Mouse (Mus musculus) thymus, adult 2 months (tissue): ENCODE measurements at regions not wholly inside any gene's neighbourhood (a gene's known extent, or its start where the extent isn't known, plus 50 kb on each side); places are given as distances from the start of the nearest gene placed in this dataset.

Source experiments
- DNase-seq: peaks from one replicate; pipeline ENCODE4 v3.0.0; 2021
- H3K27ac ChIP-seq: fragments of 200-500 bp; 2 replicates; pipeline ENCODE4 v1.5.1; 2012; ENCODE audit warnings: low read length, control low read depth; ENCODE audit not compliant: control insufficient read depth, insufficient read depth
- H3K27me3 ChIP-seq: fragments of 200-500 bp; 2 replicates; pipeline ENCODE4 v1.6.1; 2012; ENCODE audit warnings: mild to moderate bottlenecking, low read length, moderate library complexity, mixed read lengths; ENCODE audit not compliant: control insufficient read depth, insufficient read depth
- H3K36me3 ChIP-seq: fragments of 200-500 bp; 2 replicates; pipeline ENCODE4 v1.6.1; 2012; ENCODE audit warnings: mild to moderate bottlenecking, low read length, moderate library complexity; ENCODE audit not compliant: control insufficient read depth, insufficient read depth
- H3K4me1 ChIP-seq: fragments of 200-500 bp; replicated peaks from 2 replicates; pipeline ENCODE4 v1.6.1; 2012; ENCODE audit warnings: low read length; ENCODE audit not compliant: control insufficient read depth, insufficient read depth
- H3K4me3 ChIP-seq: fragments of 200-500 bp; 2 replicates; pipeline ENCODE4 v1.5.1; 2012; ENCODE audit warnings: mild to moderate bottlenecking, low read length, control low read depth, moderate library complexity; ENCODE audit not compliant: control insufficient read depth, insufficient read depth
- CTCF ChIP-seq: fragments of 200-500 bp; IDR thresholded peaks from 2 replicates; pipeline ENCODE4 v1.5.1; 2012; ENCODE audit warnings: mild to moderate bottlenecking, control low read depth, low read length, moderate library complexity, borderline replicate concordance; ENCODE audit not compliant: control insufficient read depth, poor library complexity, insufficient read depth; ENCODE audit errors: extremely low read depth
- POLR2A ChIP-seq: fragments of 200-500 bp; IDR thresholded peaks from 2 replicates; pipeline ENCODE4 v1.6.1; 2012; ENCODE audit warnings: mild to moderate bottlenecking, low read length, control low read depth, moderate library complexity; ENCODE audit not compliant: control insufficient read depth, poor library complexity, insufficient read depth; ENCODE audit errors: extremely low read depth
- WGBS: fragments of 180-500 bp; shearing (Covaris S2); methylation state at CpG from one replicate; pipeline ENCODE4 v1.1.7; 2018; 5-methylcytosine and 5-hydroxymethylcytosine counted together

DNA sequence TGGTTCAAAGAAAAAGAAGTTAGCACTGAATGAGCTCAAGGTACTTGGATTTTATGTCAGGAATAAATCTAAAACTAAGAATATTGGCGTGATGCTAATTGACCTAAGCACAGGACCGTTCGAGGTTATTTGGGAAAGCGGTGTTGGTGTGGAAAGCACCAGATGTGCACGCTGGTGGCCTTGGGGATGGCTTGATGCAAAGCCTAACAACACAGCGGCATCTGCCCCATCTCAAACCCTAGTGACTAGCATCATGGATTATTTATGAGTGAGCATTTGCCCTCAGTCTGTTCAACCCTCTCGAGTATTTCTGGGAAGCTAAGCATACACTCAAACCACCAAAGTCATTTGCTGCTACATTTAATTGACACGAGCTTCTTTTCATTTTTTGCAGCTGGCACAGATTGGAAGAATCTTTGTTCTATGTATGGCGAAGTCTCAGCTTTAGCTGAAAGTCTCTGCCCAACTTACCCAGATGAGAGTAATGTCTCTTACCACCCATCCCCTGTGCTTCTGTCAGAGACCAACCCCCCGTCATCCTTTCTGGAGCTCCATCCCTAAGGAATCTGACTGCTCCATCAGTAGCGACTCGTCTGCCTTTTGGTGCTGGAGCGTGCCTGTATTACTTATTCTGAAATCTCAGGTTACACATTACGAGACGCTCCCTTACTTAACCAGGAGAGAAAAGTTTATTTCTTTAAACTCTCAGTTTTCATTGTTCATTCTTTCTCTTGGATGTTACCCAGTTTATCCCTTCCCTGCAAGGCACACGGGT lies 257.8 kb upstream of the Gm12728 start:
- no peaks in the 10 kb centered on the region for H3K27me3 ChIP-seq
- no peaks in the 10 kb centered on the region for H3K36me3 ChIP-seq
- H3K4me1 ChIP-seq = no peaks in the 10 kb centered on the region
- H3K4me3 ChIP-seq = no peak overlapping the region
- WGBS = 90% methylated on average over 16 of the region's 16 CpGs
- no peak for DNase-seq
- no peak overlapping the region for H3K27ac ChIP-seq
- no peak for TF ChIP-seq POLR2A

DNA sequence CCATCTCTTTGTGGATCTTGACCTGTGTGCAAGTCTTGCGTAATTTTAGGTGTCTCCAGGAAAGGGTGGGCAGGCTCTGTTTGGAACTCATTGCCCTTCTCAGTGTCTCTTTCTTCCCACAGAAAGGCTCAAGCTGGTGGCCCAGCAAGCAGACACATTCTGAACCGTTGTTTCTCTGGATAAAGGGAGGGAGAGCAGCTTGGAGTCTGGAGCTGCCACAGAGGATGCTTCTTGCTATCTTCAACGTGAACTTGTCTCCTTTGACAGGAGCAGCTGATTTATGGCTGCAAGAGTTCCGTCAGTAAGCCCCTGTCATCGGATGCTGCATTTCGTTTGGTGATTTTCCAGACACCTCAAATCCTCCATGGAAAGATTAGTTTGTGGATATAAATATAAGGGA lies 254.2 kb upstream of the Gm12728 start:
- Histone ChIP-seq H3K36me3 (no peaks in the 10 kb centered on the region), H3K4me3 (no peak overlapping the region), H3K4me1 (no peaks in the 10 kb centered on the region), H3K27me3 (no peaks in the 10 kb centered on the region), H3K27ac (no peak overlapping the region)
- no peak for TF ChIP-seq CTCF
- no peak for TF ChIP-seq POLR2A
- DNase-seq = no peak
- WGBS = 81% methylated on average over 6 of the region's 6 CpGs

DNA sequence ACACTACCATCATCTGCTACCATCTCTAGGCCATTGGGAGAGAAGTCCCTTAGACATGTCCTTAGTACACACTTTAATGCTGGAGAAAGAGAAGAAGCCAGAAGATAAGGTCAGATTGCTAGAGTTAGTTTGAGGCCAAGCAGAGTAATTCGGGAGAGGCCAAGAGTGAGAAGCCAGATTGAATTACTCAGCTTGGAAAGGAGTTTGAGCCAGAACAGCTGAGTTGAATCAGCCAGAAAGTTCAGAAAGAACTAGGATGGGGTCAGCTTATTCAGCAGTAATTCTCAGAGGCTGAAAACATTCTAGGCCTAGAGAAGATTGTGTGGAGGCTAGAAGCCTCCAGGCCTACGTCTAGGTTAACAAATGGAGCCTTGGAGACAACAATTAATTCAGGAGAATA lies 244.2 kb upstream of the Gm12728 start:
- Histone ChIP-seq H3K36me3 (no peaks in the 10 kb centered on the region), H3K4me1 (no peaks in the 10 kb centered on the region), H3K4me3 (no peak overlapping the region), H3K27ac (no peak overlapping the region), H3K27me3 (no peaks in the 10 kb centered on the region)
- TF ChIP-seq CTCF (no peak), POLR2A (no peak)
- WGBS = 95% methylated on average over 2 of the region's 2 CpGs
- DNase-seq = no peak

DNA sequence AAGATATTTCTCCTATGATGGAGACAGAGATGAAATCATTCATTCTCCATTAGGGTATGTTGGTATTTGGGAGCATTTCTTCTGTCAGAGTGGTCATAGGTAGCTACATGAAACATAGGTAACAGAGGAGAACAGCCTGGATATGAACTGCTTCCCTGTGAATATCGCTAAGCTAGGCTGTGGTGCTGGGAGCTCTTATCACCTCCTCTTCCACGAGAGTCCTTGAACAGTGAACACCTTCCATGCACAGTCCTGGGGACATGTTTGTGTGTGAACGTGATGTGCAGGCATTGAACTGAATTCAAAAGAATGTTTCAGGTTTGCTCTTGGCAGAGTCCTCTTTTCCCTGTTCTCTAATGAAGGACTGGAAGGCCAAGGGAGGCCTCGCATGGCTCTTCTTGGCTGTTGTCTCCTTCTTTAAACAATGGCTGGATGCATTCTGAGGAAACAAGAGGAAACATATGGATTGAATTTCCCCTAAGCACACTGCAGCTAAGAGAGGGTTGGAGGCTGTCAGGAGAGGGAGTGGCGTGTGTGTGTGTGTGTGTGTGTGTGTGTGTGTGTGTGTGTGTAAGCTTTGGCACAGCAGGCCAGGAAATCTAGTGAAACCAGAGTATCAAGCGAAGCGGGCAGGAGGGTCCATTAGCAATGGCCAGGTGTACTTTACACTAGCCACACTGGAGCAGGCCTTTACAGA lies 239.8 kb upstream of the Gm12728 start:
- no peak for DNase-seq
- TF ChIP-seq CTCF (no peak), POLR2A (no peak)
- WGBS = 83% methylated on average over 7 of the region's 7 CpGs
- H3K4me3 ChIP-seq = no peak overlapping the region
- H3K36me3 ChIP-seq = no peaks in the 10 kb centered on the region
- no peak overlapping the region for H3K27ac ChIP-seq
- H3K4me1 ChIP-seq = no peaks in the 10 kb centered on the region
- H3K27me3 ChIP-seq = no peaks in the 10 kb centered on the region

DNA sequence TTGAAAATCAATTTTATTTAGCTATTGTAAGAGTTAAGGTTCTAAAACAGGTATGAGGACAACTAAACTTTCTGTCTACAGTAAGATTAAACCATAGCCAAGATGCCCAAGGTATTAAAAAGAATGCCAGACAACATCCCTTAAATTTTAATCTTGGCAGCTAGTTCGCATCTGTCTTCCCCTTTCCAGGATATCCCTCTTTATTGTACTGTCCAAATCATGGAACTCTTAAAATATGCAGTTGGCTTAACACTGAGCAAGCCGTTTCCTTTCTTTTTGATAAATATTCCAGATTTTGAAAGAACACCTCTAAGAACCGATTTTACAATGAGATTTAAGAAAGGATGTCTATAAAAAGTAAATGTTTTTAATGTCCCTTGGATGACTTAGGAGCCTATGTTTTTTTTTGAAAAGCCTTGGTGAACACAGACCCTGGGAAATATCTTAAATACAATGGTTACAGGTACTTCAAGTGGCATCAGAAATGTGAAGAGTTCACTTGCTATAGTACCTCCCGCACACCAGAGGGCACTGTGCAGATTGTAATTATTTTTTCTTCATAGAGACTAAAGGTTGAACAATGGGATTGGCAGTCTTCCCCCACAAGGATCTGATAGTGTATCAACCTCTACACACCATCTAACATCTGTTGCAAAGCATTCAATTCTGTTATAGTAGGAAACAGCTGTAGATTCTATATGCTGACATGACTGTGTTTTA lies 237.5 kb upstream of the Gm12728 start:
- 94% methylated on average over 4 of the region's 4 CpGs for WGBS
- Histone ChIP-seq H3K27ac (no peak overlapping the region), H3K4me1 (no peaks in the 10 kb centered on the region), H3K36me3 (no peaks in the 10 kb centered on the region), H3K27me3 (no peaks in the 10 kb centered on the region), H3K4me3 (no peak overlapping the region)
- no peak for DNase-seq
- TF ChIP-seq POLR2A = no peak
- no peak for TF ChIP-seq CTCF

DNA sequence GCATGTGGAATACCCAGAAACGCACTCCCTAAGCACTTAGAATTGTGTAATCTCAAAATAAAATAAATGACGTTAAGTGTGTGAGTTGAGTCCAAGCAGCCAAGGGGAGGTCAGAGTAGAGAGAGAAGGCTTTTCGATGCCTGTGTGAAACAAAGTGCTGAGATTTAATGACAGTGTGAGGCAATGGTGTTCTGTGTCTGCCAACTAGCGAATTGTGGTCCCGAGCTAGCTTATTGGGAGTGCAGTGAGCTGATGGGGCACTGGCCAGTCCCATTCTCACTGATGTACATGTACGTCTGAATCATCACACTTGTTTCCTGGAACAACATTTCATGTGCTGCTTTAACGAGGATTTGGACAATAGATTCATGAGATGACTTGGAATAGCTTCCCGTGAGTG lies 234.7 kb upstream of the Gm12728 start:
- WGBS = 89% methylated on average over 8 of the region's 8 CpGs
- no peaks in the 10 kb centered on the region for H3K36me3 ChIP-seq
- no peaks in the 10 kb centered on the region for H3K4me1 ChIP-seq
- H3K27me3 ChIP-seq = no peaks in the 10 kb centered on the region
- no peak for DNase-seq
- H3K4me3 ChIP-seq = no peak overlapping the region
- no peak overlapping the region for H3K27ac ChIP-seq
- TF ChIP-seq POLR2A (no peak), CTCF (no peak)
